Mouse (Mus musculus) liver, postnatal 0 days (tissue): ENCODE data around the gene Ddx6. TPM values are rescaled to one million over a fixed set of nuclear protein-coding genes. Genes with fewer than 3 reads are reported as not detected.
"Not testable (repeated sequence)": the region's sequence is repeated elsewhere in the genome, so short reads cannot be mapped to it uniquely, and the experiment has no call there.

Experiments used
- ATAC-seq: fragments of 200-750 bp; cut with Nextera tagmentation; 2 replicates; pipeline ENCODE4 v1.8.0; 2017; ENCODE audit warnings: mild to moderate bottlenecking, moderate library complexity
- DNase-seq: peaks from one replicate; pipeline ENCODE4 v3.0.0-alpha.2; 2016
- H3K27ac ChIP-seq: fragments of 300-500 bp; sonication (generic); 2 replicates; pipeline ENCODE4 v1.5.1; 2014; ENCODE audit warnings: antibody characterized with exemption, moderate library complexity, mild to moderate bottlenecking, low read depth
- H3K27me3 ChIP-seq: fragments of 300-500 bp; sonication (generic); 2 replicates; pipeline ENCODE4 v1.6.1; 2014; ENCODE audit warnings: low read length, control low read depth, mixed read lengths; ENCODE audit not compliant: insufficient read depth
- H3K36me3 ChIP-seq: fragments of 300-500 bp; sonication (generic); replicated peaks from 2 replicates; pipeline ENCODE4 v1.6.1; 2014; ENCODE audit warnings: mild to moderate bottlenecking, control low read depth, low read length, moderate library complexity, mixed read lengths; ENCODE audit not compliant: insufficient read depth
- H3K4me1 ChIP-seq: fragments of 300-500 bp; sonication (generic); 2 replicates; pipeline ENCODE4 v1.6.1; 2014; ENCODE audit warnings: antibody characterized with exemption, mild to moderate bottlenecking, control low read depth; ENCODE audit not compliant: insufficient read depth
- H3K4me2 ChIP-seq: fragments of 300-500 bp; sonication (generic); 2 replicates; pipeline ENCODE4 v1.6.1; 2014; ENCODE audit warnings: low read depth, mild to moderate bottlenecking, low read length, moderate library complexity, mixed read lengths
- H3K4me3 ChIP-seq: fragments of 300-500 bp; sonication (generic); 2 replicates; pipeline ENCODE4 v1.5.1; 2014; ENCODE audit warnings: low read depth, low read length
- H3K9ac ChIP-seq: fragments of 300-500 bp; sonication (generic); replicated peaks from 2 replicates; pipeline ENCODE4 v1.6.1; 2014; ENCODE audit warnings: mild to moderate bottlenecking, moderate library complexity
- H3K9me3 ChIP-seq: fragments of 300-500 bp; sonication (generic); 2 replicates; pipeline ENCODE4 v1.6.1; 2016; ENCODE audit warnings: mild to moderate bottlenecking, control low read depth, low read length, mixed read lengths
- CTCF ChIP-seq: sonication (generic); IDR thresholded peaks from 2 replicates; pipeline ENCODE4 v1.5.1; 2016; ENCODE audit warnings: antibody characterized with exemption, low read depth
- EP300 ChIP-seq: IDR thresholded peaks from 2 replicates; pipeline ENCODE4 v1.6.1; 2016; ENCODE audit warnings: antibody characterized with exemption, low read depth, mild to moderate bottlenecking
- WGBS: fragments of 180-500 bp; shearing (Covaris S2); extraction: QIAGEN DNeasy Blood & Tissue Kit; methylation state at CpG from one replicate; pipeline ENCODE4 v1.1.7; 2014; ENCODE audit not compliant: insufficient replicate concordance; 5-methylcytosine and 5-hydroxymethylcytosine counted together
- polyA plus RNA-seq: library from polyadenylated mRNA; unstranded; fragments of >200 nt; fragmentation: Nextera tagmentation; extraction: Ambion mirVana; gene quantifications from 2 replicates; pipeline ENCODE4 v1.2.1, GENCODE M21; 2015

Gene Ddx6
- polyA plus RNA-seq, 1 experiment from 2014 or later, result 6.3 TPM

DNA sequence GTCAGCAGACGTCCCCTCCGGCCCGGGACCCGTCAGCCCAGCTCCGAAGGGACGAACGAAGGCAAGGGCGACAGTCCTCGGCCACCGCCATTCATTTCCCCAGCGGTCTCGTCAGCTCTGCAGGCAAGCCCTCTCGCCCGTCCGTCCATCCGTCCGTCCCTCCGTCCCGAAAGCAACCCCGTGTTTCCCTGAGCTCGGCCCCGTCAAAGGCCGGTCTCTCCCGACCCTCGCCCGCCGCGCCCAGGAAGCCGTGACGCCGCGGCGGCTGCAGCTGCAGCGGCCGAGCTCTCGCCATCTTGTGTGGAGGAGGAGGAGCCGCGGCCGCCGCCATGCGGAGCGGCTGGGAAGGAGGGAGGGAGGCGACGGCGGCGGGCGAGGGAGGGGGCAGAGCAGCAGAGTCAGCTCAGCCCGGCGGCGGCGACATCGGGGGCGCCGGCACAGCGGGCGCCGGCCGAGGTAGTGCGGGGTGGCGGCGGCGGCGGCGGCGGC, 358 bp upstream of the Ddx6 start:
- Histone ChIP-seq H3K4me1 (peaks cover 21% of the 10 kb centered on the region), H3K9me3 (no peaks in the 10 kb centered on the region), H3K4me3 (peak overlapping the region; percentile 99), H3K27ac (peak overlapping the region; percentile 100), H3K27me3 (no peaks in the 10 kb centered on the region), H3K4me2 (peak overlapping the region; percentile 74), H3K9ac (peak overlapping the region; percentile 100), H3K36me3 (peaks cover 18% of the 10 kb centered on the region)
- DNase-seq (peak; percentile 87), ATAC-seq (peak; percentile 79)
- TF ChIP-seq EP300 (no peak), CTCF (peak; percentile 19; the same call in 1 of the 2 replicates)
- under 1% methylated on average over 35 of the region's 65 CpGs for WGBS

DNA sequence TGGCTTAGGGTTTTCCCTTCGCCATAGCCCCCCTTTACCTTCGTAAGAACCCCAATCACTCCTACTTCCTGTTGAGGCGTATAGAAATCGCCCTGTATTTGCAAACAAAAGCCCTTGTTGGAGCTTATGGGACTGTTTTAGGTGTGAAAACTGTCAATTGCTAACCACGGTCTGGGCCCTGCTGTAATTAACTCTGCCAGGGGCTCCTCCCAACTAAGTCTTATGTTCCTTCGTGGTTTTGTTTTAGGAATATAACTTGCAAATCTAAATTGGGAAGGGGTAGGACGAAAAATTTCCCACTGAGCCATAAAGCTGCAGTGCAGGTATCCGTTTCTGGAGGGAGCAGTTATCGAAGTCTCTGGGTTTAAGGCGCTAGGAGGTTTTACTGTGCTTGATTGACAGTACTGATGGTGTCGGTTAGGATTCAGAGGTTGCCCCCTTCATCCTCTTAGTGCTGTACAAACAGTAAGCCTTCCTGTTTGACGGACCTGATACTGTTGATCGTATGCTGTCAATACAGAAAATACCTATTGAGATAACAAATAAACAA, 999 bp downstream of the Ddx6 start:
- no peaks in the 10 kb centered on the region for H3K9me3 ChIP-seq
- WGBS, result under 1% methylated on average over 13 of the region's 13 CpGs
- ATAC-seq, result no peak

DNA sequence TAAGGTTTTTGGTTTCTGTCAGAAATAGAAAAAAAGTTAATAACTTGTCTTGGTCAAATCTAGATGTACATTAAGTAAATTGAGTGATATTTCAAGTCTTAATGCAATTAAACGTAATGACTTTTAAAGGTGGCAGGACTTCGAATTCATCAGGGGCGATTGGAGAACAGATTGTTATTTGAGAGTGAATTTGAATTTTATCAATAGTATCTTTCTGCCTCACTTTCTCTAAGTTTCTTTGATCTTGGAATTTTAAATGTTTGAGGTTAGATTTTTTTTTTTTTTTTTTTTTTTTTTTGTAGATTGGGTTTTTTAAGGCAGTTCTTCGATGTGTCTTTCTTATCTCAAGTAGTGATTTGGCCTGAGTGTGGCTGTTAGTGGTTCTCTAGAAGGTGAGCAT, 2.0 kb downstream of the Ddx6 start:
- no peak for ATAC-seq
- no peak for DNase-seq
- H3K4me3 ChIP-seq, result peak overlapping the region; percentile 99
- H3K36me3 ChIP-seq, result peaks cover 38% of the 10 kb centered on the region
- no peaks in the 10 kb centered on the region for H3K9me3 ChIP-seq
- no peak overlapping the region for H3K9ac ChIP-seq
- TF ChIP-seq CTCF, result no peak
- TF ChIP-seq EP300, result no peak
- WGBS, result 56% methylated on average over 4 of the region's 4 CpGs
- H3K27me3 ChIP-seq, result no peaks in the 10 kb centered on the region
- peak overlapping the region; percentile 74 for H3K4me2 ChIP-seq
- peaks cover 21% of the 10 kb centered on the region for H3K4me1 ChIP-seq
- H3K27ac ChIP-seq, result no peak overlapping the region

More for the DNA sequence above, 999 bp downstream of the Ddx6 start:
- Histone ChIP-seq H3K36me3 (peaks cover 30% of the 10 kb centered on the region), H3K4me2 (peak overlapping the region; percentile 74), H3K27ac (peak overlapping the region; percentile 100), H3K27me3 (no peaks in the 10 kb centered on the region), H3K4me3 (peak overlapping the region; percentile 99), H3K9ac (peak overlapping the region; percentile 100), H3K4me1 (peaks cover 21% of the 10 kb centered on the region)
- no peak for DNase-seq
- no peak for TF ChIP-seq EP300
- no peak for TF ChIP-seq CTCF

DNA sequence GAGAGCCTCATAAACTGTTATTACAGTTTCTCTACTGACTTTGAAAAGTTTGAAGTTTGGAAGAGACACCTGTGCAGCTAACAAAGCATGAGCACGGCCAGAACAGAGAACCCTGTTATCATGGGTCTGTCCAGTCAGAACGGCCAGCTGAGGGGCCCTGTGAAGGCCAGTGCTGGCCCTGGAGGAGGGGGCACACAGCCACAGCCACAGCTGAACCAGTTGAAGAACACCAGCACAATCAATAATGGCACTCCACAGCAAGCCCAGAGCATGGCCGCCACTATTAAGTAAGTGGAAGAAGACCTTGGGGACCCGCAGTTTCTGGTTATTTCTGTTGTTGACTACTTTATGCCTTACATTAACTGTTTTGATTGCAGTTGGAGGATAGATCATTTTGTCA, 2.6 kb downstream of the Ddx6 start:
- no peak overlapping the region for H3K9ac ChIP-seq

DNA sequence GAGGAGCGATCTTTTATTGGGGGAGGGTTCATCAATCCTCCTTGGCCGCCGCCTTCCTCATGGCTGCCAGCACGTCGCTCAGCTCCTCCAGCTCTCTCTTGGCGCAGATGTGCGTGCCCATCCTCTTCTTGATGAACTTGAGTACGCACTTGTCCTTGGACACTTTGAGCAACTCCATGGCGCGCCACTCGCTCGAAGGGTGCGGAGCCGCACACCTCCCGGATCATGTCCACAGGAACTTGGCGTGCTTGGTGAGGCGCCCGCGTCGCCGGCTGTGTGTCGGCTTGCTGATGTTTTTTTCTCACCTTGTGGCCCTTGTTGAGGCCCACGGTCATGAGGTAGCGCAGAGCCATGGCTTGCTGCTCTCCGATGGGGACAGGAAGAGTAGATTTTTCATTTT, 5.7 kb downstream of the Ddx6 start:
- WGBS, result 96% methylated on average over 25 of the region's 25 CpGs
- H3K9ac ChIP-seq, result no peak overlapping the region
- ATAC-seq (no peak), DNase-seq (no peak)
- no peak for TF ChIP-seq CTCF
- TF ChIP-seq EP300, result no peak
- H3K4me1 ChIP-seq, result peaks cover 17% of the 10 kb centered on the region
- H3K27me3 ChIP-seq, result no peaks in the 10 kb centered on the region
- no peak overlapping the region for H3K4me3 ChIP-seq
- no peak overlapping the region for H3K27ac ChIP-seq
- H3K4me2 ChIP-seq, result no peak overlapping the region
- no peaks in the 10 kb centered on the region for H3K9me3 ChIP-seq
- peaks cover 72% of the 10 kb centered on the region for H3K36me3 ChIP-seq

More for the DNA sequence above, 2.6 kb downstream of the Ddx6 start:
- Histone ChIP-seq H3K27me3 (no peaks in the 10 kb centered on the region), H3K27ac (0 out of 2 replicates have a peak overlapping the region, but pooled peaks have one; percentile 29), H3K4me2 (peak overlapping the region; percentile 74), H3K4me3 (no peak overlapping the region), H3K9me3 (no peaks in the 10 kb centered on the region), H3K36me3 (peaks cover 42% of the 10 kb centered on the region), H3K4me1 (peaks cover 21% of the 10 kb centered on the region)
- TF ChIP-seq CTCF (no peak), EP300 (no peak)
- WGBS, result 57% methylated on average over 4 of the region's 4 CpGs
- no peak for ATAC-seq
- no peak for DNase-seq

DNA sequence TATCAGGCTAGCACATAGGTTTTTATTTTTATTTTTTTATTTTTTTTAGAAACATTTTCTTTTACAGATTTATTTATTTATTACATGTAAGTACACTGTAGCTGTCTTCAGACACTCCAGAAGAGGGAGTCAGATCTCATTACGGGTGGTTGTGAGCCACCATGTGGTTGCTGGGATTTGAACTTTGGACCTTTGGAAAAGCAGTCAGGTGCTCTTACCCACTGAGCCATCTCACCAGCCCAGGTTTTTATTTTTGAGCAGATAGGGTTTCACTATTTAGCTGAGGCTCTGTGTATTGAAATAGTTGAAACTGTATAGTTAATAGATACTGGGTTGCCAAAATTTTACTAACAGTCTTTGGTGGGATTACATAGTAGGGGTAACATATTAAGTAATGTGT, 8.4 kb downstream of the Ddx6 start:
- not testable (repeated sequence) for DNase-seq, H3K4me1 ChIP-seq, H3K27me3 ChIP-seq, H3K4me3 ChIP-seq, ATAC-seq, H3K27ac ChIP-seq, H3K4me2 ChIP-seq, H3K9me3 ChIP-seq, H3K9ac ChIP-seq
- WGBS, result 40% methylated on average over 1 of the region's 1 CpGs
- peaks cover 90% of the 10 kb centered on the region for H3K36me3 ChIP-seq

DNA sequence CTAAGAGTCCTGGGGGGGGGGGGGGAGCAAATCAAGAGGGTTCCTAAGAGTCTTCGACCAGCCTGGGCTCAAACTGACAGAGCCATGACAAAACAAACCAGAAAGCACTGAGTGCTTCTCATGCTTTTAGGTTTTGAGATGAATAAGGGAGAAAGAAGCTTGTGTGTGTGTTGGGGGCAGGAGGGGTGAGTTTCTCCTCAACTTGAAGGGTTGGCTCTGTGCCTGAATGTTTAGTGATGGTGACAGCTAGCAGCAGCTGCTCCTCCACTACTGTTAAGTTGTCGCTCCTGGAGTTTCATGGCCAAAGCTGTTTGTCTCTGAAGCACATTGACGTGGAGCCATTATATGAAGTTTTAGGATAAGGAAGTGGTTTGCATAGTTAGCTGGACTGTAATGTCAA, 16.4 kb downstream of the Ddx6 start:
- Histone ChIP-seq H3K4me2 (no peak overlapping the region), H3K27me3 (no peaks in the 10 kb centered on the region), H3K27ac (no peak overlapping the region), H3K9ac (no peak overlapping the region), H3K4me3 (no peak overlapping the region), H3K36me3 (peaks cover 90% of the 10 kb centered on the region), H3K9me3 (no peaks in the 10 kb centered on the region), H3K4me1 (no peaks in the 10 kb centered on the region)
- ATAC-seq (no peak), DNase-seq (no peak)
- TF ChIP-seq EP300 (no peak), CTCF (no peak)
- 85% methylated on average over 3 of the region's 3 CpGs for WGBS
